Mouse (Mus musculus): Measurements from ENCODE around the gene Scarf1.
A peak's percentile ranks its signal among the peaks of the same experiment; 100 is the strongest.

Gene Scarf1

DNA sequence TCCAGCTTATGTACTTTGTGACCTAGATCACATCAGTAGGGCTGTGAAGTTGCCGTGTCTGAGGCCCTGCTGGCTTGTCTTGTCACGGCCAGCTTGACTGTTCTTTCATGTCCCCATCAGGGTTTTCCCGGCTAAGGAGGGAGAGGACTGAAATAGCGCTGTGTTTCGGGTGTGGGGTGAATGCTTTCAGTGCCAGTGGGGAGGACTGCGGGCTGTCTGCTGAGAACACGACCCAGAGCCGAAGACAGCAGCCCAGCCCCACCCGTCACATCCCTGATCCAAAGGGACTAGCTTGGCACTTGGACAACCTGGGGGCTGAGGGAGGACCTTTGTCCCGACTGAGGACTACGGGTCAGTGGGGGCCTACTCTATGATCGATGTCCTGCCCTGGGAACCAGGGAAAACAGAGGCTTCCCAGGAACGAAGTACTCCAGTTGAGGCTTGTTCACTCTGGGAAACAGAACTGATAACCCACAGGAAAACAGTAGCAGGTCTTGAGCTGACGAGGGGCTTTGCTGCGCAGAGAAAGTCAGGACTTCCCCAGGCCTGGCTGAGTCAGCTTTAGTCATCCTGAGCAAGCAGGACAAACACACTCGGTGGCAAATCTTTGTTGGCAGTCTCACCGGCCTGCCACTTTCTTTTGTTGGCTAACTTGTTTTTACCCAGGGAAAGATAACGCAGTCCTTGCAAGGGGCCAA lies 50.7 kb downstream of the Scarf1 start:
- DNase-seq (ENCODE audit: low spot score) = no peak

DNA sequence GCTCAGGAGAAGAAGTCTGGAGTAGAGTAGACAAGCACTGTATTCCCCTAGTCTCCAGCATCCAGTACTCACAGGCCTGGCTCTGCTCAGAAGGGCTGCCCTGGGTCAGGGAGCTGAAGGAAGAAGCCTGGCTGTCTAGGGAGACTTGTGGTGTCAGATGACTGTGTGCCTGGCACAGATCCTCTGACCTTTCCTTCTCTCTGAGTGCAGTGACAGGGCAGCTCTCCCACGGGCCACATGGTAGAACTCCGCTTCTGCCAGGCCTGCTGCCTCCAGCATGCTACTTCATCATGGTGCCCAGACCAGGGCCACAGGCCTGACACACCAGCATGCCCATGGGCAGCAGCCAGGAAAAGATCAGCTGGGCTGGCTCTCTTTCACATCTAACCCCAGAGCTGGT lies 52.5 kb downstream of the Scarf1 start:
- no peak for DNase-seq (ENCODE audit: low spot score)

DNA sequence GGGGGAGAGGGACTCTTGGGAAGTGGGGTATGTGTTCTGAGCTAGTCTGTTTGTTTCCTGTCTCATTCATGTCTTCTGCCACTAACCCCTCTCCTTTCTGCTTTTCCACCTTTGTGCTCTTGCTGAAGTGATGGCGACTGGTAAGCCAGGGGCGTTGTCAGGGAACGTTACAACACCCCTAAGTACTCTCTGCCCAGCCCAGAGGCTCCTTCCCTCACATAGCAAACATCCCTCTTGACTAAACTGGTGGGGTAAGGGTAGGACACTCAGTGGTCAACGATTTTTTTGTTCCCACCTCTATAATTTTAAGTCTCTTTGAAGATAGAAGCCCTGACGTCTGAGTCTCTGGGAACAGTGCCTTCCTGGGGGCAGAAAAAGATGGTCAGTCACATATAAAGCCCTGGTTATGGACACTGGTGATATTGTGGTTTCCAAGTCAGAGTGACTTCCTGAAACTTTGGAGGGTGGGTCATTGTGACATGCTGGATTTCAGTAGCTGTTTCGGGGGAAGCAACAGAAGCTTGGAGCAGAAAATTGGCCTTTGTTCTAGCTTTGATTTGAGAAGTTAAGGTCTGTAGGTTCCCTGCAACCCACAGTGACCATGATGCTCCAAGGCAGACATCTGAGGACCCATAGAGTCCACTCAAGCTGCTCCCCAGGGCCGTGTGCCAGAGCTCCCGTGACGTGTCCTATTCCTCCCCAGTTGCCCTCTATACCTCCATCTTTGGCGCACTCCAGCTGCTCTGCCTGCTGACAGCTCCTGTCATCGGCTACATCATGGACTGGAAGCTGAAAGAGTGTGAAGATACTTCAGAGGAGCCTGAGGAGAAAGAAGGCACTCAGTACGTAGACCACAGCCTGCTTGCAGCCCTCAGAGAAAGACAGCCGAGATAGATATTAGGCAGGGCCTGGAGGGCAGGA lies 53.2 kb downstream of the Scarf1 start:
- DNase-seq (ENCODE audit: low spot score) = no peak

DNA sequence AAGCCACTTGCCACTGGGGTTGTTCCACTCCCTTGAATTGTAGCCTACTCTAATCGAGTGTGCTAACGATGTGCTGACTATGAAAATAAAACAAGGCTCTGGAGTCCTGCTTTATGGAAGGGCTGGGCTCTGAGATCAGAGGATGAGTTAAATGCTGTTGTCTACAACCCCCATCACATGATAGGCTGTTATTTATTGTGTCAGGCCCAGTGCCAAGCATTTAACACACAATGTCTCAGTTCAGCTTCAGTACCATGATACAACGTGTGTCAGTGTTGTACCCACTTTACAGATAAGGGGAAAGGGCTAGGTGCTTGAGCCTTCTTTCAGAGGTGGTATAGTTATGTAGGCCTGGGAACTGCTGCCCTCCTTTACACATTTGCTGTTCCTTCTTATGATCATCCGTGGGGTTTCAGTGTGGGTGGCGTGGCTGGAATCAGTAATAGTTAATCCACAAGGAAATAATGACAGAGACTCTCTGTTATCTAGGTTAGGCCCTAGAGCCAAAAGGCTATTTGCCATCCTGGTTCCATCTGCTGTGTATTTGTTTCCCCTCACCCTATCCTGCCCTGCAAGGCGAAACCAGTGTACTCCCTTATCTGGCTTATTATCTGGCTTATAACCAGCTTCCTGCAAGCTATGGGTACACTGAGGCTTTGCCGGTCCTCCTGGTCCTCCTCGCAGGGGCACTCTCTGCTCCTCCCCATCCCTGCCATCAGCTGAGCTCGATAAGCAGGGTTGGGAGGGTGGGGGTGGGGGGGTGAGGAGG lies 54.2 kb downstream of the Scarf1 start:
- no peak for DNase-seq (ENCODE audit: low spot score)

DNA sequence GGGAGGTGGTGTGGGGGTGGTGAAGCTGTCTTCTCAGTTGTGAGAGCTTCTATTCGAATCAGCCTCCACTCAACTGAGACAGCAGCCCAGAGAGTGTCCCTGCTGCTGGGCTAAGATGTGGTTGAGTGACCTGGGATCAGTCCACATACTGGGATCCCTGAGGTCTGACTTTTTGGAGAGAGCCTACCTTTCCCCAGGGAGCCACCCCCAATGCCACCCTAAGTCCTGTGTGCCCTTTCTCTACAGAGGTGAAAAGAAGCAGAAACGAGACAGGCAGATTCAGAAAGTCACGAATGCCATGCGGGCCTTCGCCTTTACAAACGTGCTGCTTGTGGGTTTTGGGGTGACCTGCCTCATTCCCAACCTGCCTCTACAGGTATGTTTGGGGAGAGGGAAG lies 54.8 kb downstream of the Scarf1 start:
- DNase-seq (ENCODE audit: low spot score) = no peak

DNA sequence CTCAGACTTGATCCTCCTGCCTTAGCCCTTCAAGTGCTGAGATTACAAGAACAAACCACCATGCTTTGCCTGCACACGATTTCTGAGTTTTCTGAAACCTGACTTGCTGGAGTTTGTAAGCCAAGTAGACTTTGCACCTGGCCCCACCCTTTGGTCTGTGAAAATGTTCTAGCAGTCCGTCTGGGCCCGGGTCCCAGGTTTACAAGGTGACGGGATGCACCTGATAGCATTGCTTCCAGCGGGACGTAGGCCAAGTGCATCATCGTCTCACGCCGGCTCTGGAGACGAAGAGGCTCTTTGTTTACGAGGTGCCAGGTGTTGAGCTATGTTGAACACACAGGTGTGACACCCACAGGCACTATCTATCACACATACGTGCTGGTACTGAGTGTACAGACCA lies 55.6 kb downstream of the Scarf1 start:
- peak; percentile 40 for DNase-seq (ENCODE audit: low spot score)

DNA sequence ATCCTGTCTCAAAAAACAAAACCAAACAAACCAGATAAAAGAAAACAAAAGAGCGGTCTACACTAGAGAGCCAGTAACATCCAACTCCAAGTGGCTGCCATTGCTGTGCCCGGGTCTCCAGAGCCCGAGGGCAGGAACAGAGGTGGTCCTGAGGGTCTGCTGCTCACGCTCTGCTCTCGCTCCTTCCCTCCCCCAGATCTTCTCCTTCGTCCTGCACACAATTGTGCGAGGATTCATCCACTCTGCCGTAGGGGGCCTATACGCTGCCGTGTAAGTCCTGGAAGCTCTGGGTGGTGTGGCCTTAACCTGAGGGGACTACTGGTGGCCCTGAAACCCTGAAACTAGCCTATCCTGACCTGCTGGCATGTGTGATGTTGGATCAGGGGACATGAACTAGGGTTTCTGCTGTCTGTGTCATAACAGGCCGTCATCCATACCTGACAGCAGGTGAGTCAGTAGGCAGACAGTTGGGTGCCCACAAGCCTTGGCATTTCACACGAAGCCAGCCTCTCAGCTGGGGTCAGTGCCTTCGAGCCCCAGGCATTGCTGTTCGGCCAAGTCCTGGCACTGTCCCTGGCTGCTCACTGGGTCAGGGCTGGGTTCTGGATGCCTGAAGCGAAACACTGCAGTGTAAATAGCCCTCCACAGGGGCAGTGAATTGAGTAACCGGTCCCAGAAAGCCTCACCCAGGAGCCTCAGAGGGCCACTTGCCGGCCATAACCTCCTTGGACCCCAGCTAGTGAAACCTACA lies 57.2 kb downstream of the Scarf1 start:
- no peak for DNase-seq (ENCODE audit: low spot score)

DNA sequence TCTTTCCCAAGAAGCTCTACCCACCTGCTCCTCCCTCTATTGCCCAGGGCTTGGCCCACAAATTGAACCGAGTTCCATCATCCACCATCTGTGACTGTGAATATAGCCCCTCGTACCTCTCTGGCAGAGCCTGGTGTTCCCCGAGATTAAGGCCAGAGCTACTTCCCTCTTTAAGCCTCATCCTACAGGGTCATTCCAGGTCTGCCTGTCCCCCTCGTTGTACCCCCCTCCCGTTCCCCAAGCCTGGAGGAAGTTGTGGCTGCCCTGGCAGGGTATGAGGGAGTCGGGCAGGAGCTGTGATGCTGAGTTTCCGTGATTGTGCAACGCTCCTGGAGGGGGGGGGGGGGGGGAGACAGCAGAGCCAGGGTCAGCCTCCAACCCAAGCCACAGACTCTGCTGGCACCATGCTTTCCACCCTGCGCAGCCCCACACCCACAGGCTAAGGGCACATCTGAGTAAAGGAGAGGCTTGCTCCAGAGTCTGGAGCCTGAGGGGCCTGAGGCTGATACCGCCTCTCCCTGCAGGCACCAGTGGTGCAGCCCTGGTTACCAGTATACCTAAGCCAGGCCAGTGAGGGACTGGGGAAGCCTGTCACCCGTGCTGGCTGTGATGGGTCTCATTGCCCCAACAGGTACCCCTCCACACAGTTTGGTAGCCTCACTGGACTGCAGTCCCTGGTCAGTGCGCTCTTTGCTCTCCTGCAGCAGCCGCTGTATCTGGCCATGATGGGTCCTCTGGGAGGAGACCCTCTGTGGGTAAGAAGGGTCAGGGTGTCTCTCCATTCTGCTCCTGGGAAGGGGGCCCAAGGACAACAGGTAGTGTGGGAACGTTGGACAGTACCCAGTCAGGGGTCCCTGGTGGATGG lies 58.0 kb downstream of the Scarf1 start:
- no peak for DNase-seq (ENCODE audit: low spot score)

DNA sequence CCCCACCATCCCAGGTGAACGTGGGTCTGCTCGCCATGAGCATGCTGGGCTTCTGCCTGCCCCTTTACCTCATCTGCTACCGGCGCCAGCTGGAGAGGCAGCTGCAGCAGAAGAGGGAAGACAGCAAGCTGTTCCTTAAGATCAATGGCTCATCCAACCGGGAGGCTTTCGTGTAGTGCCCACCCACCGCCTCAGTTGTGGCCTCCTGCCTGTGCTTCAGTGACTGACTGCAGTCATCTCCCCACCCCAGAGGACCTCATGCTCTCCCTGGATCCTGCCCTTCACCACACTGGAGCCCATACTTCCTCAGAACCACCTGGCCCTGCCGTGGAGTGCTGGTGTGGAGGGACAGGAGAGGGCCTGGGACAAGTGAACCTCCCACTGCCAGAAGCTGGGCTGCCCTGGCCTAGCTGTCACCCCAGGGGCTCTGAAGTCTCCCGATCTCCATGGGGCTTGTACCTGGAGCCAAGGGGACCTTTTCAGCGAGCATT lies 59.0 kb downstream of the Scarf1 start:
- DNase-seq (ENCODE audit: low spot score) = no peak

DNA sequence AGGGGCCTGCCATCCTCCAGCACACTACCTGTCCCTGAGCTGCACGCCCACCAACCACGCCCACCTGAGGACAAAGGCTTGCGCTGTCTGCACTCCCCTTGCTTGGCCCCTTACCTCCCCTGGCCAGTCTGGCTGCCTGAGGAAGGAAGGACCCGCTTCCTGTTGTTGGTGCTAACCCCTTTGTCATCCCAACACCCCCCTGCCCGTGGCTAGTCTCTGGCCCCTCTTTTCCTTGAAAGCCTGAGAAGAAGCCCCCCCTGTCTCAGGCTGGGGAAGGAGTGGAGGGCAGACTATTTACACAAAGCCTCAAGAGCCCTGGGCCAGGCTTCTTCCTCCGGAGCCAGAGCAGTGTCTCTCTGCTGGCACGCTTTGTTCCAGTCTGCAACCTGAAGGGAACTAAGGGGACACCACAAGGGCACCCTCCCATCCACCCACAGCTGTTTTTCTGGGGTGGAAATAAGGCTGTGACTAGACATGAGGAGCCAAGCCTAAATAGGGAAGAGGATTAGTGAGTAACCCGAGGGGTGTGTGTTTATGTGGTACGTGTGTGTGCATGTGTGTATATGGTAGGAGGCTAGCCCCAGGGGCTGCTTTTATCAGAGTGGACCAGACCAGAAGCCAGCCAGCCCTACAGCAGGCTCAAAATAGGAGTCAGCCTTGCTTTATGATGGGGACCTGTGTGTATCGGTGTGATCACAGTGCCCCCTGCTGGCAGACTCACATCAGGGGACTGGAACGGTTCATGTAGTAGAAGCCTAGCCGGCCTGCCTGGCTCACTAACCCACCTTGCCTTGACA lies 59.7 kb downstream of the Scarf1 start:
- peak; percentile 96 for DNase-seq (ENCODE audit: low spot score)

DNA sequence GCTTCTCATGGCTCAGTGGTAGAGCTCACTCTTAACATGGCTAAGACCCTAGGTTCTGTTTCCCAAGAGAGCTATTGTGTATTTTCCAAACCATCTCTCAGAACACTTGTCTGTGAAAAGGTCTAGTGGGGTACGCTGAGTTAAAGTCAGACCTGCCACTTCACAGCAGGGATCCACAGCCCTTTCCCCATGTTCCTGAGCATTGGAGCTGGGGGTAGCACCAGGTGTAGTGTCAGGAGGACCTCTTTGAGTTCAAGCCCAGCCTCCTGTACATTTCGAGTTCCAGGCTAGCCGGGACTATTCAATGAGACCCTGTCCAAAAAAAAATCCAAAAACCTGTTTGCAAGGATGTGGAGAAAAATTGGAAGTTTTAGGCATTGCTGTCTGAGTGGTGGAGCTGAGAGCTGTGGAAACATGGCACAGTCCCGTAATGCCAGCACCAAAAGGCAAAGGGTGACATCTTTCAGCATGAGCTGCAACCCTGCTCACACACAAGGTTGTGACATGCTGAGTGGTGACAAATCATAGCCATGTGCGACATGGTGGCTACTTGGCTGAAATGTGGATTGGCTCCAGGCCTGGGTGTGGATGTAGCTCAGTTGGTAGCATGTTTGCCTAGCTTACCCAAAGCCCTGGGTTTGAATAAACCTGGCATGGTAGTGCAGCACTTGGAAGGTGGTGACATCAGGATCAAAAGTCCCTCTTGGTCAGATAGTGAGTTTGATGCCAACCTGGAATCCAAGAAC lies 61.2 kb downstream of the Scarf1 start:
- no peak for DNase-seq (ENCODE audit: low spot score)

DNA sequence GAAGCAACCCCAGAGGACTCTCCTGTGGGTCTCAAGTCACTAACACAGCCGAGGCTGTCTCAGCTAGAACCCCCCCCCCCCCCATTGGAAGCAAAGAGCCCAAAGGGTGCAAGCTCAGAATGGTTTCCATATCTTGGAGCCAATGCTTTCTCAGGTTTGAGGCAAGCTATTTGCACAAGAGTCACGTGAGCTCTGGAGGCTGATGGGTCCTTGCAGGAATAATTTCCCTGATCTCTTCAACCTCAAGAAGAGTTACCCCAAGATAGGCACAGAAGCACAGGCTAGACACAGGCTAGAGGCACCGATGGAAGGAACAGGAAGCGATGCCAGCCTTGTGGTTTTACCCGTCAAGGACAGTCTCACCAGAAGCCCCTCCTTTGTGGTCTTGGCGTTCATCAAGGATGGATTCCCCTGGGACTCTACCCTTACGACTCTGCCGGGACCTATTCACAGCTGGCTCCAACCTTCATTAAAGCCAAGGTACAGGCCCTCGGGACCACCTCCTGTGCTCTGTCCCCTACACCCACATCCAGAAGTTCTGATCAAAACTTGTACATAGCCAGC lies 62.3 kb downstream of the Scarf1 start:
- no peak for DNase-seq (ENCODE audit: low spot score)

Measured in testis, postnatal 10 days (tissue).